Mouse (Mus musculus) brain, embryonic 14.5 days (tissue): Measurements from ENCODE around the gene Tnfrsf8.

Experiments
- CTCF ChIP-seq: fragments of 200-500 bp; IDR thresholded peaks from 2 replicates; pipeline ENCODE4 v1.5.1; 2012; ENCODE audit warnings: inconsistent platforms, mild to moderate bottlenecking, moderate library complexity, borderline replicate concordance; ENCODE audit not compliant: insufficient read depth, insufficient read length; ENCODE audit errors: extremely low read depth
- POLR2A ChIP-seq: fragments of 200-500 bp; IDR thresholded peaks from 2 replicates; pipeline ENCODE4 v1.6.1; 2012; ENCODE audit warnings: mild to moderate bottlenecking, inconsistent platforms, borderline replicate concordance; ENCODE audit not compliant: poor library complexity, insufficient read depth, insufficient read length, severe bottlenecking; ENCODE audit errors: extremely low read depth

DNA sequence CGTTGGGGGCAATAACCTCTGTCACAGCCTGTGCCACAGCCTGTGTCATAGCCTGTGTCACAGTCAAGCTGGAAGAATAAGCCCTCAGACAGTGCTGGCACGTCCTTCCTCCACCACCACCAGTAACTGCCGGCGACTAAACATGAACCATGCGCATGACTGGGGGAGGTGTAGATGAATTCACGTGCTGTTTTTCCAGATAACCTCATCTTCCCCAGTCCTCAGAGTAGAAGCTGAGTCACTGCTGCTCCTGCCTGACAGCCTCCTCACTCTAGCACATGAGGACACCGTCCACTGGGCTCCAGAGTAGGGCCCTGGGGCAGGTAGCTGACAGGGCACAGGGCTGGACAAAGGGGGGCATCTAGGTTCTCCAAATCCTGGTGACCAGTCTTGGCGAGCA is 92.9 kb downstream of the Tnfrsf8 start:
- TF ChIP-seq CTCF: no peak
- no peak for TF ChIP-seq POLR2A
